Mouse (Mus musculus) effector memory CD4-positive, alpha-beta T cell, adult 7 months (primary cell): ENCODE results near the gene Kat6b. TPM values are rescaled to one million over a fixed set of nuclear protein-coding genes. Genes with fewer than 3 reads are reported as not detected.

Experiments used
- polyA plus RNA-seq: library from polyadenylated mRNA; unstranded; fragments of 100-300 nt; shearing (Covaris generic); gene quantifications from one replicate; pipeline ENCODE4 v1.2.1, GENCODE M21; 2017

Gene Kat6b
- polyA plus RNA-seq = 20.3 TPM

GRCm38 (mm10) chr14:21481231-21481630 is at the start of gene Kat6b:
Gene Kat6b (plus strand): TSS chr14:21481434.

GRCm38 (mm10) chr14:21714486-21714885 is 233.3 kb downstream of the Kat6b start, which contains the start of gene Dupd1:
Gene Dupd1 (minus strand): TSS chr14:21714576.

Other genes with a start within 250 kb of the Kat6b start
- not detected for gene Dupd1, start 233.1 kb downstream of the Kat6b start, polyA plus RNA-seq